Mouse (Mus musculus): Measurements from ENCODE around the gene Abhd17a.

Gene Abhd17a

DNA sequence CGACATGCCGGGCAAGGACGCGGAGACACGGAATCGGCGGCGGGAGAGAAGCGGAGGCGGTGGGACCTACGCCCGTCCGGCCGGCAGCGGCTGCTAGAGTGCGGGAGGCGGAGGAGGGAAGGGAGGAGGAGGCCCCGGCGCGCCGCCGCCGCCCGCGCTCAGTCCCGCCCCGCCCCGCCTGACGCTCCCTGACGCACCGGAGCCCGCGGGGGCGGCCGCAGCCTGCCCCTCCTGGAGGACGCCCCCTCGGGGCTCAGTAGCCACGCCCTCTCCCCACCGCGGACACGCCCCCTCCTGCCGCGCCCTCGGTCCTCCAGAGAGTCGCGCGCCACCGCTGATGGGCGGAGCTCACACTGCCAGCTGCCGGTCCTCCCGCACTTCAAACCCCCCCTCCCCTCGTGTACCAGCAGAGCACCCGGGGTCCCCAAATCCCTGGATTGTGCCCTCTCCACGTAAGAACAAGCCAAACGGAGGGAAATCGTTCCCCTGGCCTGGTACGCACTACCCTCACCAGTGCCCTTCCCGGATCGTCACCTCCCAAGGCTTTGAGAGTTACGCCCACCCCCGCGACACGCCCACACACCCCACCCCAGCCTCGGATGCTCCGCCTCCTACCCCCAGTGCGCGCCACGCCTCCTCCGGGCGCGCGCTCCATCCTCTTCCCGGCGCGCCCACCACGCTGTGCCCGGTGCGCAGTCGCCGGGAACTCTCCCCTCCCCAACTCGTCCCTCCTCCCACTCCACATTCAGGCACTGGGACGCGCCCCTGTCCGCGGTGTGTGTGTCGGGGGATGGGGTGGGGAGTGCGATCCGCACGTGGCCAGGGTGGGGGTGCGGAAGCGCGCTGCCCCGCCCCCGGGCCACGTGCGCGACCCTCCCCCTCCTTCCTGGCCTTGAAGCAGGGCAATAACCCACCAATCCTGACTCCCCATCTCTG is 12.7 kb downstream of the Abhd17a start, which contains the start of gene Klf16:
TSS of gene Klf16 (minus strand) at position 127 of the 936 bp plus-strand sequence.
- DNase-seq (ENCODE audit: low read depth, low spot score) = peak; percentile 99

DNA sequence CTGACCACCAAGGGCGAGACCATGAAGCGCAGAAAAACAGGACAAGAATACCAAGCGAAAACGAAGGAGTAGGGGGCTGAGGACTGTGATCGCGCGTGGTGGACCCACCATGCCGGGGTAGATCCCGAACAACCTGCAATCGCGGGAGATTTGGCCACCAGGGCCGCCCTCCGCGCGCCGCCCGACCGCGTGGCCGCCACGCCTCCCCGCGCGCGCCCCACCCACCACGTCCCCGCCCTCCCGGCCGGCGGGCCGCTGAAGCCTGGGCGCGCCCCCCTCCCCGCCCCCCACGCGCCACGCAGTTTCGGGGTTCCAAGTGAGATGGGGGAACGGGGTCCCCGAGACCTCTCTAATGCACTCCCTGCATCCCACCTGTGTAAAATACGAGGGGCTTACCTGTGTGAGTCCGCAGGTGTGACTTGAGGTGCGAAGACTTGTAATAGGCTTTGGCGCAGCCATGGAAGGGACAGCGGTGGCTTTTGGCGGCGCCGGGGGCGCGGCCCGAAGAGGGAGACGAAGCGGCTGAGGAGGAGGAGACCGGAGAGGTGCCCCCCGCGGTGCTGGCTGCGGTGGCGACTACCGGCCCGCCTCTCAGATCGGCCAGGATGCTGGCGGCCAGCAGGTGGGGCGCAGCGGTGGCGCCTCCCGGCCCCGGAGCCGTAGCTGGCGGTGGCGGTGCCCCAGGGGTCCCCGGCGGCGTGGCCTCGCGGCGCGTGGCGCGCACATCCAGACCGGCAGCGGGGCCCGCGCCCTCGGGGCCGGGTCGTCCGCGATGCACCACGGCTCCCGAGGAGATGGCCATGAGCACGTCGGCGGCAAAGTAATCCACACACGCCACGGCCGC is 13.6 kb downstream of the Abhd17a start:
- DNase-seq (ENCODE audit: low read depth, low spot score) = peak; percentile 84

- no peak for DNase-seq (ENCODE audit: low read depth, low spot score)
These were observed 14.2 kb downstream of the Abhd17a start for GRCm38 (mm10) chr10:80575925-80576324.

GRCm38 (mm10) chr10:80574896-80575295 is 15.2 kb downstream of the Abhd17a start:
- DNase-seq (ENCODE audit: low read depth, low spot score) = no peak

- DNase-seq (ENCODE audit: low read depth, low spot score) = peak; percentile 37
These were observed 16.2 kb downstream of the Abhd17a start for GRCm38 (mm10) chr10:80573944-80574343.

GRCm38 (mm10) chr10:80572477-80572876 is 17.7 kb downstream of the Abhd17a start:
- DNase-seq (ENCODE audit: low read depth, low spot score) = no peak

GRCm38 (mm10) chr10:80570871-80571836 is 19.0 kb downstream of the Abhd17a start:
- no peak for DNase-seq (ENCODE audit: low read depth, low spot score)

- no peak for DNase-seq (ENCODE audit: low read depth, low spot score)
These were observed 19.7 kb downstream of the Abhd17a start for GRCm38 (mm10) chr10:80570419-80570818.

DNA sequence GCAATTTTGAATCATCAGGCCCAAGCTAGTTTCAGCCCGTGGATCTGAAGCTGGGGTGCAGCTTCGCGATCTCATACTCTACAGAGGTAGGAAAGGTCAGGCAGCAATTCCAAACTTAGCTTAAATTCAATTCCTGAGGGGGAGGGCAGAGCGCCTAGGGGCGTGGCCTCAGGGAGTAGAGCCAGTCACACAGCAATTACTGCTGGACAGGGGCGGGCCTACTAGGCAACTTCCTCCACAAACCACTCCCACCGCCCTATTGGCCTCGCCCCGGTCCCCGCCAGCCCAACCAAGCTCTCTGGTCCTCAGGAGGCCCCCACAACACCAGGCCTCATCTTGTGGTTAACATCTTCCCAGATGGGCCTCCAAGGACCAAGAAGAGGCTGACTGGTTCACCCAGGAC is 20.5 kb downstream of the Abhd17a start:
- DNase-seq (ENCODE audit: low read depth, low spot score) = peak; percentile 47

DNA sequence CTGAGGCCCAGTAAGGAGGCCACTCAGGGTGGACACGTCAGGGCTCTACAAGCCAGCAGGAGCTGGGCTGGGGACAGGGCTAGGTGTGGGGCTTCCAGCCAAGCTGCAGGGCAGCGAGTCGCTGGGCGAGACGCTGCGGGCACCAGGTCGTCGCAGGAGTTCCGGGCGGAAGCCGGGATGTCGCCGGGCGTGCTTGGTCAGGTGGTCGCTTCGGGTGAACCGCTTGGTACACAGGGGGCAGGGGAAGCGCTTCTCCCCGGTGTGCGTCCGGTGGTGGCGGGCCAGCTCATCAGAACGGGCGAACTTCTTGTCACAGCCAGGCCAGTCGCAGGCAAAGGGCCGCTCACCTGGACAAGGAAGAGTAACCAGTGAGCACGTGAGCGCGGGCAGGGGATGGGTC is 21.3 kb downstream of the Abhd17a start:
- no peak for DNase-seq (ENCODE audit: low read depth, low spot score)

GRCm38 (mm10) chr10:80566375-80567092 is 23.6 kb downstream of the Abhd17a start:
- DNase-seq (ENCODE audit: low read depth, low spot score) = peak; percentile 93

DNA sequence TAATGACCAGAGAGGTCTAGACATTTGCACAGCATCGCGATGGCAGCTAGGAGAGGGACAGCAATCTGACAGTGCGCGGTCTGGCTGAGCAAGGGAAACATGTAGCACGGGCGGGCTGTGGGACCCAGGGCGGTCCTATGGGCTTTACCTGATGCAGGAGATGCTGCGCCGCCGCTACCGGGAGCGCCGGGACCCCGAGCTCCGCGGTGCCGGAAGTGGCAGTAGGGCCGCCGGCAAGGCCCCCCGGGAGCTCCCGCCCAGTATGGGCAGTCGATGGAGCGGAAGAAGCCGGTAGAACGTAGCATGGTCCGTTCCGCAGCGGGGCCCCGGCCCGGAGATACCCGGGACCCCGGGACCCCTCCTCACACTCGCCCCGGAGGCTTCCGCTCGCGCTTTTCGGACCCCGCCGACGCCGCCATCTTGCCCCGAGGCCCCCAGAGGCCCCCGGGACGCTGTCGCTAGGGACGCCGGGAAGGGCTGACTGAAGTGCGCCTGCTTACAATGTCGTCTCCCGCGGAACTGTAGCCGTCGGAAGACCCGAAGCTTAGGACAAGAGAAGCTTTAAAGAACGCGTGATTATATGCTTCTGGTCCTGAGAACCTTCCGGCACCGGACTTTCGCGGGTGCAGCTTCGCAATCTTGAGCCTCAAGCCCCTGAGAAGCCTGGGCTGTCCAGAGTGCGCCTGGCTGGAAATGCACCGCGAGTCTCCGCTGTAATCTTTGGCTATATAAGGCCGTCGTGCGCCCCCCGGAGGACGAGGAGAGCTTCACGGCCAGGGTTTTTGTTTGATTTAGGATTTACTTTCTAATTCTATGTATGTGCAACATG is 28.8 kb downstream of the Abhd17a start, which contains the start of gene Rexo1:
TSS of gene Rexo1 (minus strand) at position 445 of the 829 bp plus-strand sequence.
- DNase-seq (ENCODE audit: low read depth, low spot score) = peak; percentile 96

GRCm38 (mm10) chr10:80560621-80561020 is 29.5 kb downstream of the Abhd17a start:
- DNase-seq (ENCODE audit: low read depth, low spot score) = peak; percentile 36

DNA sequence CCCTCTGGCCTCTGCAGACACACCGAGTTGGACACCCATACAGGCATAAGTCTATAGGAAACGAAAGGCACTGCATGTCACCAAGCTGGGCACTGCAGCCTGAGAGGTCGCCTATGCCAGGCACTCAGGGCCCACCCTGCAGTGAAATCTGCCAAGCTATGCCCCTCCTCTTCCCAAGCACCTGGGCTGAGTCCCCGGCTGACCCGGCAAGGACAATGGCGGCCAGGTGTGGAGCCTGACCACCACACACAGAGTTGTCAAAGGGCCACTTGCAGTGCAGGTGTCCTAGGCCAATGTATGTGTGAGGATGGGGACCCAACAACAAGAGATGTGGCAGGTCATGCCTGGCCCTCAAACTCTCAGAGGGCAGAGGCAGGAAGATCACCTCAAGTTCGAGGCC is 30.7 kb downstream of the Abhd17a start:
- DNase-seq (ENCODE audit: low read depth, low spot score) = no peak

- peak; percentile 74 for DNase-seq (ENCODE audit: low read depth, low spot score)
These were observed 32.7 kb downstream of the Abhd17a start for GRCm38 (mm10) chr10:80557346-80557965.

- DNase-seq (ENCODE audit: low read depth, low spot score) = no peak
These were observed 36.1 kb downstream of the Abhd17a start for GRCm38 (mm10) chr10:80553997-80554396.

DNA sequence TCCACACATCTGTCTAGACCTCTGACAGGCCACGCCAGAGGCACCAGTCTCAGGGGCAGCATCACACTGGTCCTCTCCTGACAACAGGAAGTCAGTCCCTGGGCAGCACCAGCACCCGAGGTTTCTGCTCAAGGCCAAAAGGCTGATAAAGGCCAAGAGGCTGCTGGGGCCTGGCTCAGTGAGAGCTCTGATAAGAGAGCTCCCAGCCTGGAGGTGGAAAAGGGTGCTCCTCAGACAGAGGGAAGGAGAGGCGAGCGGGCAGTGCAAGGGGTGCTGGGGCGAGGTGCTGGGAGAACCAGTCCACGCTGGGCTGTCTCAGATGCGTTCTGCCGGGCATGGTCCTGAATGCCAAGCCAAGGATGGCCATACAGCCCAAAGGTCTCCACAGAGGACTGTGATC is 36.6 kb downstream of the Abhd17a start:
- DNase-seq (ENCODE audit: low read depth, low spot score) = no peak

- DNase-seq (ENCODE audit: low read depth, low spot score) = no peak
These were observed 37.8 kb downstream of the Abhd17a start for GRCm38 (mm10) chr10:80552364-80552763.

GRCm38 (mm10) chr10:80549279-80549678 is 40.9 kb downstream of the Abhd17a start:
- no peak for DNase-seq (ENCODE audit: low read depth, low spot score)
